In genomic region chr13:99557813-99558212, GRCm38 (mm10) we compare ENCODE assay signal across 28 mouse cellular contexts. TPM values are rescaled to one million over a fixed set of nuclear protein-coding genes. Genes with fewer than 3 reads are reported as not detected.
DNase-seq lines count a peak whose midpoint lies in the region; ATAC-seq and TF ChIP-seq lines count a peak whose summit lies in the region.
"Had no signal": no experiment of that assay in that cellular context is flagged by ENCODE, and none has a peak within 500 bp of the region (broad histone marks: within the 10 kb centered on the region; RNA-seq: fewer than 3 reads in every experiment).

No protein-coding gene starts in this region.

- TF ChIP-seq POLR2A in ES-Bruce4 (IDR thresholded peaks at IDR 0.05; ENCODE audit: insufficient read depth, low read length): no peak

- no peak overlapping the region for H3K4me3 ChIP-seq in heart, embryonic 13.5 days
- peak overlapping the region; percentile 35 for H3K4me3 ChIP-seq in E14TG2a.4 (replicated peaks; ENCODE audit: low read length)
- peak overlapping the region; percentile 41 for H3K4me3 ChIP-seq in ES-Bruce4 (ENCODE audit: low read depth, low read length)
- H3K4me3 ChIP-seq in intestine, embryonic 16.5 days (ENCODE audit: low read length): peak overlapping the region; percentile 37
- no peak overlapping the region for H3K4me3 ChIP-seq in liver, postnatal 0 days (ENCODE audit: low read depth, low read length)
- H3K4me3 ChIP-seq: embryonic facial prominence, embryonic 12.5 days; forebrain, embryonic 15.5 days; neural tube, embryonic 12.5 days had no signal

- WGBS in heart, embryonic 13.5 days: 53% methylated on average over 15 of the region's 15 CpGs
- WGBS in intestine, embryonic 16.5 days: 55% methylated on average over 15 of the region's 15 CpGs
- WGBS in liver, postnatal 0 days (ENCODE audit: insufficient replicate concordance): 64% methylated on average over 15 of the region's 15 CpGs

- H3K27me3 ChIP-seq in heart, embryonic 13.5 days (replicated peaks): no peaks in the 10 kb centered on the region; the same call in 1 of the 2 replicates
- H3K27me3 ChIP-seq in E14TG2a.4 (ENCODE audit: insufficient read depth, low read length) (no peaks in the 10 kb centered on the region), ES-Bruce4 (ENCODE audit: control insufficient read depth, insufficient read depth, low read length, poor library complexity, severe bottlenecking) (no peaks in the 10 kb centered on the region)
- H3K27me3 ChIP-seq in intestine, embryonic 16.5 days (replicated peaks; ENCODE audit: control insufficient read depth, insufficient read depth, low read length): no peaks in the 10 kb centered on the region
- no peaks in the 10 kb centered on the region for H3K27me3 ChIP-seq in liver, postnatal 0 days (ENCODE audit: insufficient read depth, low read length)
- H3K27me3 ChIP-seq: embryonic facial prominence, embryonic 12.5 days; forebrain, embryonic 15.5 days; neural tube, embryonic 12.5 days; Patski had no signal

- no peaks in the 10 kb centered on the region for H3K9me3 ChIP-seq in heart, embryonic 13.5 days
- H3K9me3 ChIP-seq in E14TG2a.4 (ENCODE audit: low read length) (no peaks in the 10 kb centered on the region), ES-Bruce4 (replicated peaks; ENCODE audit: control insufficient read depth, insufficient read depth, low read length, poor library complexity, severe bottlenecking) (no peaks in the 10 kb centered on the region)
- H3K9me3 ChIP-seq in intestine, embryonic 16.5 days (ENCODE audit: control insufficient read depth, low read length): no peaks in the 10 kb centered on the region
- H3K9me3 ChIP-seq in liver, postnatal 0 days (ENCODE audit: low read length): no peaks in the 10 kb centered on the region
- H3K9me3 ChIP-seq: embryonic facial prominence, embryonic 12.5 days; forebrain, embryonic 15.5 days; neural tube, embryonic 12.5 days had no signal

- H3K4me1 ChIP-seq in heart, embryonic 13.5 days: peaks cover 16% of the 10 kb centered on the region
- H3K4me1 ChIP-seq in E14TG2a.4 (replicated peaks; ENCODE audit: low read depth, low read length): peaks cover 59% of the 10 kb centered on the region
- H3K4me1 ChIP-seq in ES-Bruce4 (ENCODE audit: control insufficient read depth, insufficient read depth, low read length): peaks cover 1% of the 10 kb centered on the region
- no peaks in the 10 kb centered on the region for H3K4me1 ChIP-seq in intestine, embryonic 16.5 days (ENCODE audit: control insufficient read depth, insufficient read depth, low read length)
- no peaks in the 10 kb centered on the region for H3K4me1 ChIP-seq in liver, postnatal 0 days (ENCODE audit: insufficient read depth)

- peak overlapping the region; percentile 6 for H3K4me2 ChIP-seq in heart, embryonic 13.5 days
- H3K4me2 ChIP-seq in intestine, embryonic 16.5 days (ENCODE audit: low read depth, low read length): peak overlapping the region; percentile 54
- no peak overlapping the region for H3K4me2 ChIP-seq in liver, postnatal 0 days (ENCODE audit: low read depth, low read length)
- H3K4me2 ChIP-seq: embryonic facial prominence, embryonic 12.5 days; forebrain, embryonic 15.5 days; hindbrain, embryonic 14.5 days; lung, embryonic 14.5 days; neural tube, embryonic 12.5 days had no signal

- no peak for TF ChIP-seq EP300 in ES-Bruce4 (IDR thresholded peaks at IDR 0.05; ENCODE audit: insufficient read depth, low read depth, low read length)
- no peak for TF ChIP-seq EP300 in liver, postnatal 0 days (IDR thresholded peaks at IDR 0.05; ENCODE audit: low read depth)

- H3K27ac ChIP-seq in heart, embryonic 13.5 days (replicated peaks): no peak overlapping the region
- H3K27ac ChIP-seq in ES-Bruce4 (ENCODE audit: insufficient read depth, low read length): no peak overlapping the region
- no peak overlapping the region for H3K27ac ChIP-seq in intestine, embryonic 16.5 days (ENCODE audit: low read length)
- no peak overlapping the region for H3K27ac ChIP-seq in liver, postnatal 0 days (ENCODE audit: low read depth)
- H3K27ac ChIP-seq: embryonic facial prominence, embryonic 12.5 days; forebrain, embryonic 15.5 days; hindbrain, embryonic 14.5 days; kidney, postnatal 0 days; liver, embryonic 14.5 days; neural tube, embryonic 12.5 days had no signal

- TF ChIP-seq CTCF in E14TG2a.4 (conservative IDR thresholded peaks at IDR 0.05; ENCODE audit: low read length) (no peak), ES-Bruce4 (IDR thresholded peaks at IDR 0.05; ENCODE audit: low read depth, low read length) (no peak)
- no peak for TF ChIP-seq CTCF in liver, postnatal 0 days (IDR thresholded peaks at IDR 0.05; ENCODE audit: low read depth)

- H3K36me3 ChIP-seq in heart, embryonic 13.5 days: no peaks in the 10 kb centered on the region
- H3K36me3 ChIP-seq in E14TG2a.4 (ENCODE audit: insufficient read depth, low read length) (no peaks in the 10 kb centered on the region), ES-Bruce4 (ENCODE audit: control insufficient read depth, insufficient read depth, low read length, poor library complexity, severe bottlenecking) (no peaks in the 10 kb centered on the region)
- H3K36me3 ChIP-seq in intestine, embryonic 16.5 days (ENCODE audit: control insufficient read depth, insufficient read depth, low read length): no peaks in the 10 kb centered on the region
- H3K36me3 ChIP-seq in liver, postnatal 0 days (replicated peaks; ENCODE audit: insufficient read depth, low read length): no peaks in the 10 kb centered on the region
- H3K36me3 ChIP-seq: embryonic facial prominence, embryonic 12.5 days; forebrain, embryonic 15.5 days; neural tube, embryonic 12.5 days had no signal

- no peak overlapping the region for H3K9ac ChIP-seq in heart, embryonic 13.5 days
- no peak overlapping the region for H3K9ac ChIP-seq in ES-Bruce4 (ENCODE audit: low read depth, poor library complexity, severe bottlenecking)
- H3K9ac ChIP-seq in intestine, embryonic 16.5 days (ENCODE audit: low read depth, low read length): no peak overlapping the region
- H3K9ac ChIP-seq in liver, postnatal 0 days (replicated peaks): no peak overlapping the region
- H3K9ac ChIP-seq: embryonic facial prominence, embryonic 12.5 days; forebrain, embryonic 15.5 days; hindbrain, embryonic 14.5 days; liver, embryonic 14.5 days; lung, embryonic 14.5 days; neural tube, embryonic 12.5 days had no signal

- no peak for DNase-seq in heart, adult 18-20 months
- no peak for DNase-seq in liver, postnatal 0 days
- no peak for DNase-seq in ovary, postnatal 10 days (ENCODE audit: low spot score)
- DNase-seq: B cell, adult 2 months; cerebellum, adult 11 months; cerebellum, adult 9-10 months; embryo, embryonic 11 days; gastrocnemius, postnatal 36 days; kidney, adult 8-10 months; kidney, postnatal 4 days; left cerebral cortex, postnatal 4 days; liver; lung, embryonic 14.5 days; lung, postnatal 14 days; thymus, postnatal 14 days had no signal

- ATAC-seq in heart, embryonic 13.5 days (ENCODE audit: extremely low read depth, insufficient number of reproducible peaks, low FRiP score, low TSS enrichment): no peak
- peak; percentile 74 for ATAC-seq in intestine, embryonic 16.5 days
- ATAC-seq in liver, postnatal 0 days: no peak
- ATAC-seq: forebrain, embryonic 15.5 days; midbrain, embryonic 16.5 days; Patski had no signal

RNA-seq across cellular contexts. Expression of gene Map1b, which starts 41.5 kb away (rescaled TPM):
- polyA plus RNA-seq in heart, embryonic 13.5 days (2015; fragmentation: Nextera tagmentation; extraction: Ambion mirVana): 111 and 116 TPM in 2 replicates
- 10 to 100 TPM in 1 of 2 experiments, 1 to 10 TPM in 1; 9.9 to 10.8 TPM for total RNA-seq in heart, adult 18-20 months (2021)
- polyA plus RNA-seq in ES-Bruce4 (2011; ENCODE audit: insufficient read depth, insufficient read length, low read depth, missing spikeins): 45.8 and 47.9 TPM in 2 replicates
- polyA plus RNA-seq in intestine, embryonic 16.5 days (2015; fragmentation: Nextera tagmentation; extraction: Ambion mirVana): 81.4 and 91.4 TPM in 2 replicates
- polyA plus RNA-seq in liver, postnatal 0 days (2015; fragmentation: Nextera tagmentation; extraction: Ambion mirVana): 1.2 and 1.3 TPM in 2 replicates
- total RNA-seq: MEL had no signal

Comparison
In these comparisons a context has a peak if more than half of its experiments do, and no peak if none do; other contexts are left out.
1. H3K4me3 ChIP-seq: peak in E14TG2a.4 (single experiment), ES-Bruce4 (single experiment) and intestine, embryonic 16.5 days (single experiment); none in heart, embryonic 13.5 days (single experiment) and liver, postnatal 0 days (single experiment).
2. RNA of gene Map1b, which starts 41.5 kb away (polyA plus RNA-seq): 111 to 116 TPM in heart, embryonic 13.5 days, 81.4 to 91.4 TPM in intestine, embryonic 16.5 days and 45.8 to 47.9 TPM in ES-Bruce4; 1.2 to 1.3 TPM in liver, postnatal 0 days; every median in the first group is over 10 times any median in the second.